Mouse (Mus musculus): ENCODE measurements around the gene Tbx2. TPM values are rescaled to one million over a fixed set of nuclear protein-coding genes. Genes with fewer than 3 reads are reported as not detected.

Gene Tbx2
- 1.5 and 1.9 TPM in 2 replicates for polyA plus RNA-seq (2015; fragmentation: Nextera tagmentation; extraction: Ambion mirVana)

DNA sequence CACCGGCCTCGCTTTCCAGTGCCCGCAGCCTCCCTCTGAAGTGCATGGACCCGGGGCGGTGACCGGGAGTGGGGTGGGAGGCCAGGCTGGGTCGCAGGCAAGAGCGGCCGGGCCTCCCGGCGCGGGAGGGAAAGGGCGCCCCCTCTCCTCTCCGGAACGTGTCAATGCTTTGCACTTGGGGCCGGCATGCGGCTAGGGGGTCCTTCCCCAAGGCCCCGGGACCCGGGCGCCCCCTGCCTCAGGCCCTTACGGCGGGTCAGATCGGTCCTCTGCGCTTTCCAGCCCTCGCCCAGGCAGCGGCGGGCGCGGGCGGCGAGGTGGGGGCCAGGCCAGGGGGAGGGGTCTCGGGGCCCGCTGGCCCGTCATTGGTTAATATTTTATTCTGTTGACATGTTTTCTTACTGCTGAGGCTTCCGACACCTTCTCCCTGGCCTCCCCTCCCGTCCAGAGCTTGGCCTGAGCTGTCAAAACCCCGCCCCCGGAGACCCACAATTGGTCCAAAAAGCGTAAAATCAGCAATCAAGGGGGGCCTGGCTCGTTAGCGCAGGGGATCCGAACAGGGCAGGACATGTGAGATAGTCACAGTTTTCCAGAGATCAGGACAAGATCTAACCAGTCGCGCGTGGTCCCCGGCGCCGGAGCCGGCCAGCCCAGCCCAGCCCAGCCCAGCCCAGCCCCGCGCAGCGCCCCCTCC is at the start of gene Tbx2:
TSS of gene Tbx2 (plus strand) at position 321 of the 694 bp plus-strand sequence.
- Histone ChIP-seq H3K9me3 (no peaks in the 10 kb centered on the region), H3K27me3 (peaks cover 67% of the 10 kb centered on the region), H3K27ac (replicated peaks) (0 out of 2 replicates have a peak within 1 kb of the TSS, but pooled peaks have one; percentile 11), H3K36me3 (no peaks in the 10 kb centered on the region), H3K4me3 (peak within 1 kb of the TSS; percentile 32), H3K4me2 (peak within 1 kb of the TSS; percentile 63), H3K4me1 (replicated peaks) (peaks cover 29% of the 10 kb centered on the region), H3K9ac (peak within 1 kb of the TSS; percentile 21; the same call in 1 of the 2 replicates)
- peak; percentile 32; the same call in 1 of the 2 replicates for ATAC-seq (ENCODE audit: low FRiP score, low read depth)
- WGBS: under 1% methylated on average over 49 of the region's 52 CpGs

GRCm38 (mm10) chr11:85786113-85786718 is 46.1 kb upstream of the Tbx2 start:
- Histone ChIP-seq H3K9ac (no peak overlapping the region), H3K27me3 (no peaks in the 10 kb centered on the region), H3K4me3 (no peak overlapping the region), H3K4me2 (no peak overlapping the region), H3K9me3 (no peaks in the 10 kb centered on the region), H3K27ac (replicated peaks) (no peak overlapping the region), H3K4me1 (replicated peaks) (no peaks in the 10 kb centered on the region), H3K36me3 (no peaks in the 10 kb centered on the region)
- WGBS: 76% methylated on average over 3 of the region's 3 CpGs
- ATAC-seq (ENCODE audit: low FRiP score, low read depth): no peak

DNA sequence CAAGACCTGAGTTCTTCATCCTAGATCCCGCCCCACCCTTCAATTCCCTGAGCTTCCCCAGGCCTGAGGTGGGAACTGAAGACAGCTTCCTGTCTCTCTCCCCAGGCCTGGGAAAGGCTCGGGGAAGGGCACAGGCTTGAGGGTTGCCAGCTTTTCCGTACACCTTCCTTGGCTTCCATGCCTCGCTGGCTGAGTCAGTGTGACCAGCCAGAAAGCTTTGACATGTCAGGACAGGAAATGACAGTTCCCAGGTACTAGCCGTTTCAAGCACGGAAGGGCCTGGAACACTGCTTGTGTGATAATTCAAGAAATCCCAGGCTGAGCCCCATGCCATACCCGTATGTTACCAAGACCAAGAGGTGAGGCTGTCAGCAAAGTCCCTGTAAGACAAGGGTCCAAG is 42.6 kb upstream of the Tbx2 start:
- no peaks in the 10 kb centered on the region for H3K36me3 ChIP-seq
- H3K27me3 ChIP-seq: no peaks in the 10 kb centered on the region
- no peaks in the 10 kb centered on the region for H3K4me1 ChIP-seq (replicated peaks)
- no peak overlapping the region for H3K4me2 ChIP-seq
- no peak overlapping the region for H3K9ac ChIP-seq
- WGBS: 89% methylated on average over 7 of the region's 7 CpGs
- H3K4me3 ChIP-seq: no peak overlapping the region
- ATAC-seq (ENCODE audit: low FRiP score, low read depth): no peak
- no peaks in the 10 kb centered on the region for H3K9me3 ChIP-seq
- H3K27ac ChIP-seq (replicated peaks): no peak overlapping the region

- no peak for ATAC-seq (ENCODE audit: low FRiP score, low read depth)
- WGBS: 87% methylated on average over 2 of the region's 2 CpGs
- H3K4me1 ChIP-seq (replicated peaks): no peaks in the 10 kb centered on the region
These were observed 42.1 kb upstream of the Tbx2 start for GRCm38 (mm10) chr11:85790267-85790666.

GRCm38 (mm10) chr11:85791212-85791611 is 41.1 kb upstream of the Tbx2 start:
- Histone ChIP-seq H3K9me3 (no peaks in the 10 kb centered on the region), H3K27me3 (no peaks in the 10 kb centered on the region), H3K36me3 (no peaks in the 10 kb centered on the region), H3K4me1 (replicated peaks) (no peaks in the 10 kb centered on the region), H3K9ac (no peak overlapping the region), H3K27ac (replicated peaks) (no peak overlapping the region), H3K4me3 (no peak overlapping the region), H3K4me2 (no peak overlapping the region)
- ATAC-seq (ENCODE audit: low FRiP score, low read depth): no peak
- 92% methylated on average over 1 of the region's 1 CpGs for WGBS

More at GRCm38 (mm10) chr11:85790267-85790666, 42.1 kb upstream of the Tbx2 start:
- Histone ChIP-seq H3K36me3 (no peaks in the 10 kb centered on the region), H3K27me3 (no peaks in the 10 kb centered on the region), H3K4me2 (no peak overlapping the region), H3K9me3 (no peaks in the 10 kb centered on the region), H3K4me3 (no peak overlapping the region), H3K27ac (replicated peaks) (no peak overlapping the region), H3K9ac (no peak overlapping the region)

DNA sequence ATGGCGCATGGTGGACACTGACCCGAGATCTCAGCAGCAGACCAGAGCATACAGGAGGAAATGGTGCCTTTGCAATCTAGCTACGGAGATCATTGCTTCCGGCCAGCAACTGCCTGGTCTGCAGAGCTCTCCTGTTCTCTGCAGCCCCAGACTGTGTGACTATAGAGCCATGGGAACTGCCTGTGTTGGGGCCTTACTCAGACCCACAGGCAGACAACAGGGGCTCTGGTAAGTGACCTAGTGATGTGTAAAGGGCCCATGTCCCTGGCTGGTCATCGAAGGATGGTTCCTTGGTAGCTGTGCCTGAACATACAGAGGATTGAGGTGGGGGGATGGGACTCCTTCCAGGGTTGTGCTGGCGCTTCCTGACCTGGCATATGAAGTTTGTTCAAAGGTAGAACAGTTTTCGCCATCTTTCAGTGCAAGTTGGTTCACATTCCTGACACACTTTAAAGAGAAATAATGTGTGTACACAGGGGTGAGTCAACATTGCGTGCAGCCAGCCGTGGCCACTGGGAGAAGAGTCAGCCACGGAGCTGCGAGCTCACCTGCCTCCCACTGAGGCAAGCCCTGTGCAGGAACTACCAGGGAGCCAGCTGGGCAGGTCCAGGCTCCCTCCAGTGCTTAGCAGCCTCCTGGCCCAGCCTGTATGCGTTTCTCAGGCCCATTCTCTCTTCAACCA is 39.7 kb upstream of the Tbx2 start:
- no peak overlapping the region for H3K4me3 ChIP-seq
- H3K27me3 ChIP-seq: no peaks in the 10 kb centered on the region
- H3K9me3 ChIP-seq: no peaks in the 10 kb centered on the region
- H3K4me2 ChIP-seq: no peak overlapping the region
- no peaks in the 10 kb centered on the region for H3K4me1 ChIP-seq (replicated peaks)
- WGBS: 67% methylated on average over 12 of the region's 12 CpGs
- no peaks in the 10 kb centered on the region for H3K36me3 ChIP-seq
- H3K9ac ChIP-seq: no peak overlapping the region
- ATAC-seq (ENCODE audit: low FRiP score, low read depth): no peak
- no peak overlapping the region for H3K27ac ChIP-seq (replicated peaks)

DNA sequence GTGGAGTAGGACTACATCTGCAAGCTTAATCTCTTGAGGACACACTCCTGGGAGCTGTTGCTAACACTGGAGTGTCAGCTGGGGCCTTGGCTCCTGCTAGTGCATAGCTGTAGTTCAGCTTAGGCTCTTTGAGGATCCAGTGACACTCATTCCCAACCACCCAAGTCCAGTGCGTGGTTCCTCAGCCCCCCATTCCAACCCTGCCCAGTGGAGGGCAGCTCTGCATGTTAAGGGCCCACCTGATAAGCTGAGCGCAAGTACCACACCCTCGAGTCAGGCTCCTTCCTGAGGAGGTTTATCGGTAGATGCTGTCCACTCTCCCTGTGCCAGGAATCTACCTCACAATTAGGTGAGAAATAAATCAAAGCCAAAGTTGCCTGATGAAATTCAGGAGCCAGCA is 32.9 kb upstream of the Tbx2 start:
- Histone ChIP-seq H3K4me1 (replicated peaks) (no peaks in the 10 kb centered on the region), H3K36me3 (no peaks in the 10 kb centered on the region), H3K4me3 (no peak overlapping the region), H3K4me2 (no peak overlapping the region), H3K27me3 (no peaks in the 10 kb centered on the region), H3K27ac (replicated peaks) (no peak overlapping the region), H3K9me3 (no peaks in the 10 kb centered on the region), H3K9ac (no peak overlapping the region)
- no peak for ATAC-seq (ENCODE audit: low FRiP score, low read depth)
- WGBS: 91% methylated on average over 4 of the region's 4 CpGs

DNA sequence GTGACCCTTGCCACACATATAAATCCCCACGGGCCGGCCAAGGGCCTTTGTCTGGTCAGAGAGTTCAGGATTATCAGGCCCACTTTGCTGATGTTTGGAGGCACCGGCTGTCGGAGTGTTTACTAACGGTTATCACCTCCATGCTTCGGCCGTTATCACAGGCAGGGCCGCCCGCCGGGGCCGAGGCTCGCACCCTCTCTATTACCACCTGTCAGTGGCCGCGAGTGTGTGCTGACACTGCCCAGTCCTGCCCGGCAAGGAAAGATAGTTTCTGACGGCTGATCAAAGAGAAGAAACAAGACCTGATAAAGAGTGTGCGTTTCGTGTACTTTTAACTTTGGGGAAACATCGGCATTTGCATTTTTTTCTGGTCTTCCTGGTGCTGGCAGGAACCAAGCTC is 32.5 kb upstream of the Tbx2 start:
- Histone ChIP-seq H3K4me2 (no peak overlapping the region), H3K27ac (replicated peaks) (no peak overlapping the region), H3K36me3 (no peaks in the 10 kb centered on the region), H3K4me1 (replicated peaks) (no peaks in the 10 kb centered on the region), H3K4me3 (no peak overlapping the region), H3K9me3 (no peaks in the 10 kb centered on the region), H3K9ac (no peak overlapping the region), H3K27me3 (no peaks in the 10 kb centered on the region)
- 81% methylated on average over 19 of the region's 19 CpGs for WGBS
- no peak for ATAC-seq (ENCODE audit: low FRiP score, low read depth)

DNA sequence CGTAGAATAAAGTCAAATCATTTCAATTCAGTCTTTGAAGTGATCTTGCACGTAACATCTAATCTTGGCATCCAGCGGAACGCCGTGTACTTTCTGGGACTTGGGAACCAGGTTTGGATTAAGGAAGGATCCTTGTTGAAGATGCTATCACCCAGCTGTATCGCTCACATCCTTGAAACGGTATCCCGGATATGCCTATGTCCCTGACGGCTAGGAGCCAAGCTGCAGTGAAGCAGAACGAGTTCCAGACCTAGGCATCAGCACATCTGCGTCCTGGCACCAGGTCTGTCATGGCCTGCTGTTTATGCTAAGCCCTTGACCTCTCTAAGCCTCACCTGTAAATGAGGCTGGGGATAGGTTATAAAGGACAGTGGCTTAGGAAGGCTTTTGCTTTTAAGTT is 32.0 kb upstream of the Tbx2 start:
- ATAC-seq (ENCODE audit: low FRiP score, low read depth): no peak
- H3K36me3 ChIP-seq: no peaks in the 10 kb centered on the region
- 80% methylated on average over 11 of the region's 11 CpGs for WGBS

DNA sequence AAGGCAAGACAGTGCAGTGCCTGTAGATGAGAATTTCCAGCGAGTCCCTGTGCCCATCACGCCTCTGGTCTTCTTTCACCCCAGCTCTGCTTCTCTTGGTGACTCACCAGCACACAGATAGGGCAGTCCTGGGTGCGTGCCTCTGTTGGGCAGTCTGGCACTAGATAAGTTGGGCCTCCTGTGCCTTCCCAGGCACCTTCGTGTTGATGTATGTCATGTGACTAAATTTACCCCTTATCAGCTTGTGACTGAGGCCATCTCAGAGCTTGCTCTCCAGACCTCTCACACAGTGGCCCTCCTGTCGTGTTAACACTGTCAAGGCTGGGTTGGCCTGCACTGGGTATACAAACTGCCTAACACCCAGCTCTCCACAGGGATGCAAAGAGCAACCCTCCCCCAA is 28.3 kb upstream of the Tbx2 start:
- no peak overlapping the region for H3K9ac ChIP-seq
- H3K4me2 ChIP-seq: no peak overlapping the region
- H3K27ac ChIP-seq (replicated peaks): no peak overlapping the region
- ATAC-seq (ENCODE audit: low FRiP score, low read depth): no peak
- no peaks in the 10 kb centered on the region for H3K9me3 ChIP-seq
- H3K27me3 ChIP-seq: no peaks in the 10 kb centered on the region
- no peak overlapping the region for H3K4me3 ChIP-seq
- 90% methylated on average over 5 of the region's 5 CpGs for WGBS
- H3K4me1 ChIP-seq (replicated peaks): no peaks in the 10 kb centered on the region
- no peaks in the 10 kb centered on the region for H3K36me3 ChIP-seq

More for the DNA sequence above, 32.0 kb upstream of the Tbx2 start:
- no peak overlapping the region for H3K4me3 ChIP-seq
- H3K9ac ChIP-seq: no peak overlapping the region
- no peaks in the 10 kb centered on the region for H3K27me3 ChIP-seq
- no peak overlapping the region for H3K27ac ChIP-seq (replicated peaks)
- no peaks in the 10 kb centered on the region for H3K9me3 ChIP-seq
- no peaks in the 10 kb centered on the region for H3K4me1 ChIP-seq (replicated peaks)
- H3K4me2 ChIP-seq: no peak overlapping the region

GRCm38 (mm10) chr11:85805779-85806178 is 26.6 kb upstream of the Tbx2 start:
- Histone ChIP-seq H3K4me3 (no peak overlapping the region), H3K9ac (no peak overlapping the region), H3K27ac (replicated peaks) (no peak overlapping the region), H3K4me1 (replicated peaks) (no peaks in the 10 kb centered on the region), H3K9me3 (no peaks in the 10 kb centered on the region), H3K27me3 (no peaks in the 10 kb centered on the region), H3K36me3 (no peaks in the 10 kb centered on the region), H3K4me2 (no peak overlapping the region)
- ATAC-seq (ENCODE audit: low FRiP score, low read depth): no peak
- WGBS: 92% methylated on average over 1 of the region's 1 CpGs

- Histone ChIP-seq H3K4me1 (replicated peaks) (no peaks in the 10 kb centered on the region), H3K36me3 (no peaks in the 10 kb centered on the region), H3K27me3 (no peaks in the 10 kb centered on the region), H3K27ac (replicated peaks) (no peak overlapping the region), H3K9me3 (no peaks in the 10 kb centered on the region), H3K4me3 (no peak overlapping the region), H3K4me2 (no peak overlapping the region), H3K9ac (no peak overlapping the region)
- 81% methylated on average over 11 of the region's 11 CpGs for WGBS
- no peak for ATAC-seq (ENCODE audit: low FRiP score, low read depth)
These were observed 25.0 kb upstream of the Tbx2 start for GRCm38 (mm10) chr11:85807353-85807752.
